Mouse (Mus musculus): ENCODE results near the gene Luc7l3. TPM values are rescaled to one million over a fixed set of nuclear protein-coding genes. Genes with fewer than 3 reads are reported as not detected.

Gene Luc7l3
- polyA plus RNA-seq, 1 experiment: 21.3 TPM

DNA sequence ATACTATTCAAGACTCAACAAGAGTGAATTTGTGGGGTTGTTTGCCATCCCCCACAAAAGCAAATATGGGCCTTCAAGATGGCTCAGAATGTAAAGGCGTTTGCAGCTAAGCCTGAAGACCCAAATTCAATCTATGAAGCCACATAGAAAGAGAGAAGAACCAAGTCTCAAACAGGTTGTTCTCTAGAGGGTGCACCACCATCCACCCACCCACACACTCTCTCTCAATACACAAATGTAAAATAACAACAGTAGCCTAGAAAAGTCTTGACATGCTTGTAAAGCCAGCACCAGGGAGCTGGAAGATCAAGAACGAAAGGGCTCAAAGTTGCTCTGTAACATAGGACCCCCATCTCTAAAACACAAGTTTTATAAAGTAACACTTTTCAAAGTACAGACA lies 5.3 kb downstream of the Luc7l3 start:
- peaks cover 99% of the 10 kb centered on the region for H3K79me3 ChIP-seq (ENCODE audit: low read depth)
- H3ac ChIP-seq (ENCODE audit: control insufficient read depth, insufficient read length, low read depth): no peak overlapping the region
- peaks cover 19% of the 10 kb centered on the region for H3K36me3 ChIP-seq (ENCODE audit: control insufficient read depth, insufficient read depth)
- H3K4me3 ChIP-seq (ENCODE audit: insufficient read depth, poor library complexity, severe bottlenecking): no peak overlapping the region
- H3K79me2 ChIP-seq (ENCODE audit: control insufficient read depth, insufficient read depth): peaks cover 100% of the 10 kb centered on the region
- no peaks in the 10 kb centered on the region for H3K27me3 ChIP-seq (ENCODE audit: control insufficient read depth, insufficient read depth, insufficient read length)
- TF ChIP-seq FOSL1 (IDR thresholded peaks at IDR 0.05; ENCODE audit: insufficient read depth, low read length, poor library complexity, severe bottlenecking): no peak
- TF ChIP-seq USF1 (IDR thresholded peaks at IDR 0.05; ENCODE audit: low read depth): no peak
- no peak for TF ChIP-seq MYOG (IDR thresholded peaks at IDR 0.05; ENCODE audit: control insufficient read depth, extremely low read depth, insufficient read length)
- TF ChIP-seq MYOD1 (IDR thresholded peaks at IDR 0.05; ENCODE audit: control insufficient read depth, insufficient read length, low read depth): no peak
- no peak for TF ChIP-seq CTCF (IDR thresholded peaks at IDR 0.05; ENCODE audit: control insufficient read depth, insufficient read depth, insufficient read length)
- no peak for TF ChIP-seq MAX (IDR thresholded peaks at IDR 0.05)

GRCm38 (mm10) chr11:94315308-94315707 lies 6.5 kb downstream of the Luc7l3 start:
- Histone ChIP-seq H3K36me3 (ENCODE audit: control insufficient read depth, insufficient read depth) (peaks cover 25% of the 10 kb centered on the region), H3K79me2 (ENCODE audit: control insufficient read depth, insufficient read depth) (peaks cover 100% of the 10 kb centered on the region), H3K4me3 (ENCODE audit: insufficient read depth, poor library complexity, severe bottlenecking) (no peak overlapping the region), H3K27me3 (ENCODE audit: control insufficient read depth, insufficient read depth, insufficient read length) (no peaks in the 10 kb centered on the region), H3ac (ENCODE audit: control insufficient read depth, insufficient read length, low read depth) (no peak overlapping the region), H3K79me3 (ENCODE audit: low read depth) (peaks cover 100% of the 10 kb centered on the region)
- no peak for TF ChIP-seq CTCF (IDR thresholded peaks at IDR 0.05; ENCODE audit: control insufficient read depth, insufficient read depth, insufficient read length)
- no peak for TF ChIP-seq USF1 (IDR thresholded peaks at IDR 0.05; ENCODE audit: low read depth)
- no peak for TF ChIP-seq MAX (IDR thresholded peaks at IDR 0.05)
- no peak for TF ChIP-seq MYOD1 (IDR thresholded peaks at IDR 0.05; ENCODE audit: control insufficient read depth, insufficient read length, low read depth)
- TF ChIP-seq FOSL1 (IDR thresholded peaks at IDR 0.05; ENCODE audit: insufficient read depth, low read length, poor library complexity, severe bottlenecking): no peak
- no peak for TF ChIP-seq CEBPB (IDR thresholded peaks at IDR 0.05; ENCODE audit: low read depth)
- TF ChIP-seq MYOG (IDR thresholded peaks at IDR 0.05; ENCODE audit: control insufficient read depth, extremely low read depth, insufficient read length): no peak

- no peak for TF ChIP-seq MYOD1 (IDR thresholded peaks at IDR 0.05; ENCODE audit: control insufficient read depth, insufficient read length, low read depth)
- TF ChIP-seq FOSL1 (IDR thresholded peaks at IDR 0.05; ENCODE audit: insufficient read depth, low read length, poor library complexity, severe bottlenecking): no peak
- TF ChIP-seq MAX (IDR thresholded peaks at IDR 0.05): no peak
- H3K27me3 ChIP-seq (ENCODE audit: control insufficient read depth, insufficient read depth, insufficient read length): no peaks in the 10 kb centered on the region
- H3ac ChIP-seq (ENCODE audit: control insufficient read depth, insufficient read length, low read depth): no peak overlapping the region
- H3K79me3 ChIP-seq (ENCODE audit: low read depth): peaks cover 99% of the 10 kb centered on the region
- no peak overlapping the region for H3K4me3 ChIP-seq (ENCODE audit: insufficient read depth, poor library complexity, severe bottlenecking)
- H3K79me2 ChIP-seq (ENCODE audit: control insufficient read depth, insufficient read depth): peaks cover 100% of the 10 kb centered on the region
- H3K36me3 ChIP-seq (ENCODE audit: control insufficient read depth, insufficient read depth): peaks cover 28% of the 10 kb centered on the region
Measured at GRCm38 (mm10) chr11:94314098-94314652, 7.6 kb downstream of the Luc7l3 start.

DNA sequence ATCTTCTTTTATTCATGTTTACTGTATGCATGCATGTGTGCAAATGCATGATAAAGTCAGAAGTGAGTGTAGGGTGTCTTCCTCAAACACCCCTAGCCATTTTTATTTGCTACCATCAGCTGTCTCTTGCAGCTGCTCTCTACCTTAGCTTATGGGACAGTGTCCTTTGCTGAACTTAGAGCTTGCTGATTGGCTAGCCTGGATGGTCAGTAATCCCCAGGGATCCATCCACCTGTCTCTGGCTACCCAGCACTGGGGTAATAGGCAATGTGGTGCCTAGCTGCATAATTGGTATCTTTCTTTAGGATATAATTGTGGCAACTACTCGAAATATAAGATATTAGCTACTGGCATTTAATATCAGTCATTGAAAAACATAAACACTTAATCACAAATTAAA lies 9.1 kb downstream of the Luc7l3 start:
- Histone ChIP-seq H3K36me3 (ENCODE audit: control insufficient read depth, insufficient read depth) (peaks cover 33% of the 10 kb centered on the region), H3K79me2 (ENCODE audit: control insufficient read depth, insufficient read depth) (peaks cover 100% of the 10 kb centered on the region), H3K4me3 (ENCODE audit: insufficient read depth, poor library complexity, severe bottlenecking) (no peak overlapping the region), H3ac (ENCODE audit: control insufficient read depth, insufficient read length, low read depth) (no peak overlapping the region), H3K79me3 (ENCODE audit: low read depth) (peaks cover 99% of the 10 kb centered on the region), H3K27me3 (ENCODE audit: control insufficient read depth, insufficient read depth, insufficient read length) (no peaks in the 10 kb centered on the region)
- TF ChIP-seq CEBPB (IDR thresholded peaks at IDR 0.05; ENCODE audit: low read depth): no peak
- TF ChIP-seq FOSL1 (IDR thresholded peaks at IDR 0.05; ENCODE audit: insufficient read depth, low read length, poor library complexity, severe bottlenecking): no peak
- no peak for TF ChIP-seq MYOD1 (IDR thresholded peaks at IDR 0.05; ENCODE audit: control insufficient read depth, insufficient read length, low read depth)
- TF ChIP-seq USF1 (IDR thresholded peaks at IDR 0.05; ENCODE audit: low read depth): no peak
- TF ChIP-seq MAX (IDR thresholded peaks at IDR 0.05): no peak
- TF ChIP-seq MYOG (IDR thresholded peaks at IDR 0.05; ENCODE audit: control insufficient read depth, extremely low read depth, insufficient read length): no peak
- no peak for TF ChIP-seq CTCF (IDR thresholded peaks at IDR 0.05; ENCODE audit: control insufficient read depth, insufficient read depth, insufficient read length)

DNA sequence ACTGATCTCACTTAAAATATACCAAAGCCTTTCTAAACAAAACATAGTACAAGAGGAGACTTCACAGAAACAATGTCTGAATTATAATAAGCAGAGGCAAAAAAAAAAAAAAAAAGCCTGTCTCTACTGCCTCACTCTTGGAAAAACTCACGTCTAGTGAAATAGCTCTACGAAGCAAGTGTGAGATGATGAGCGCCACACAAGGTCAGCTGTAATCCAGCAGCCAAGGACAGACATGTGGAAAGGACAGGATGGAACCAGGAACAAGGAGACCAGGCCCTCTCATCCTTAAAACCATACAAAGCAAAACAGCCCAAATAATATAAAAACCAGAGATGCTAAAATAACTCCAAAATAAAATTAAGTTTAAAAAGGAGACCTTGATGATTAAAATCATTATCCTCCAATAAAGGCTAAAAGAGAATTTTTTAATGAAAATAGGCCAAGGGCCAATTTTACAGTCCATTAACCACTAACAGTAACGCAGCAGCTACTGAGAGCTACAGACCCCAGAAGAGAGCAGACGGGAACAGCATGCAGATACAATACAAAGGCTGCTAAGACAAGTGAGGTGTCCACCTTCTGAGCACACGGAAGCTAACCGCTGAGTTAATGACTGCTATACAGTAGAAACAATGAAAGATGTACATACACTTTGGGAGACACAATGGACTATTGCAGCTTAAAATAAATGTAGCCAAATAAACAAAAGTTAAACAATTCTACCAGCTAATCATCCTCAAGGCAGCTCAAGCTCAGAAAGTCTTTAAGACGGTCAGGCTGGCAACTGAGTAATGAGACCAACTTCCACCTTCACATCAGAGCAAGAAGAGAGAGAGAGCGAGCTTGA lies 26.6 kb downstream of the Luc7l3 start:
- Histone ChIP-seq H3K79me3 (ENCODE audit: low read depth) (peaks cover 11% of the 10 kb centered on the region), H3K27me3 (ENCODE audit: control insufficient read depth, insufficient read depth, insufficient read length) (no peaks in the 10 kb centered on the region), H3K36me3 (ENCODE audit: control insufficient read depth, insufficient read depth) (peaks cover 98% of the 10 kb centered on the region), H3K4me3 (ENCODE audit: insufficient read depth, poor library complexity, severe bottlenecking) (no peak overlapping the region), H3K79me2 (ENCODE audit: control insufficient read depth, insufficient read depth) (peaks cover 6% of the 10 kb centered on the region), H3ac (ENCODE audit: control insufficient read depth, insufficient read length, low read depth) (no peak overlapping the region)
- no peak for TF ChIP-seq CTCF (IDR thresholded peaks at IDR 0.05; ENCODE audit: control insufficient read depth, insufficient read depth, insufficient read length)
- TF ChIP-seq FOSL1 (IDR thresholded peaks at IDR 0.05; ENCODE audit: insufficient read depth, low read length, poor library complexity, severe bottlenecking): no peak
- no peak for TF ChIP-seq MYOG (IDR thresholded peaks at IDR 0.05; ENCODE audit: control insufficient read depth, extremely low read depth, insufficient read length)
- no peak for TF ChIP-seq CEBPB (IDR thresholded peaks at IDR 0.05; ENCODE audit: low read depth)
- no peak for TF ChIP-seq MAX (IDR thresholded peaks at IDR 0.05)
- no peak for TF ChIP-seq USF1 (IDR thresholded peaks at IDR 0.05; ENCODE audit: low read depth)
- no peak for TF ChIP-seq MYOD1 (IDR thresholded peaks at IDR 0.05; ENCODE audit: control insufficient read depth, insufficient read length, low read depth)
